Mouse (Mus musculus) splenic B cell, adult 2 months (primary cell): ENCODE measurements at regions not wholly inside any gene's neighbourhood (a gene's known extent, or its start where the extent isn't known, plus 50 kb on each side); places are given as distances from the start of the nearest gene placed in this dataset.
A peak's percentile ranks its signal among the peaks of the same experiment; 100 is the strongest.
"Not testable (repeated sequence)": the region's sequence is repeated elsewhere in the genome, so short reads cannot be mapped to it uniquely, and the experiment has no call there.

ENCODE experiments used
- DNase-seq: peaks from one replicate; pipeline ENCODE4 v3.0.0-alpha.2; 2011; ENCODE audit warnings: low read depth, low spot score
- H3K27me3 ChIP-seq: 2 replicates; pipeline ENCODE4 v1.6.1; 2012; ENCODE audit warnings: mild to moderate bottlenecking, low read length, moderate library complexity, mixed read lengths; ENCODE audit not compliant: control insufficient read depth, poor library complexity, insufficient read depth, severe bottlenecking
- H3K36me3 ChIP-seq: 2 replicates; pipeline ENCODE4 v1.6.1; 2012; ENCODE audit warnings: mild to moderate bottlenecking, low read length, moderate library complexity, mixed read lengths; ENCODE audit not compliant: control insufficient read depth, poor library complexity, insufficient read depth, severe bottlenecking

DNA sequence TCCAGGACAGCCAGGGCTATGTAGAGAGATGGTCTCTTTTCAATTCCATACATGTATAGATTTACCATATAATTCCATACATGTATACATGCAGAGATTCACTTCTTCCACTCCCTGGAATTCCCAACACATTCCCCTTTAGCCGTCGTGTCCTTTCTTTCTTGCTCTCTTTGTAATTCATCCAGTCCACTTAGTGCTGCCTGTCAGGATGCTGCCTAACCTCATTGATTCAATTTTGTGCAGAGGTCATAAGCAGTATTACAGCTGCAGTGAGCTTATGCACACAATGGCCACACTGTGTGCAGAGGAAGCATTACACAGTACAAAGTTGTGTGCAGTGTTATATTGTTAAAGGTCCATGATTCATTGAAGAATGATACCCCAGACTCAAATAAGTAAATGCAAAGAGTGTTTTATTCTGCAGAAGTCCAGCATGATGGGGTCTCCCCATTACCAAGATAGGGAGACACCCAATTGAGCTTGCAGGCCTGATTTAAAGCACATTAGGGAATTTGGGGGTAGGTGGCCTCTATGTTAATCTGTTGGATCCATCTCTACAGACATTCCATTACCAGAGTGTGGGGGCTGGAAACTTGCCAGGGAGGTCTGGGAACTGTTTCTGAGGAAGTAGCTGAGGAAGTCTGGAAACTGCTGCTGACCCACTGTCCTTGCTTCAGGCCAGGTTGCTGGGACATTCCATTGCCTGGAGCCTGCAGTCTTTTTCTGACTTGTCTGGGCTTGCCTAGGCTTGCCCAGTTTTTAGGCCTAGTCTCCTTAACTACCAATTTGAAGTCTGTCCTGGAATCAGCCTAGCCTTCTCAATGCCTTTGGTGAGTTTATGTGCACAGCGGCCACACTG lies 72.8 kb downstream of the Fam161a start:
- Histone ChIP-seq H3K27me3 (no peaks in the 10 kb centered on the region), H3K36me3 (no peaks in the 10 kb centered on the region)
- no peak for DNase-seq

GRCm38 (mm10) chr11:23081616-23082015 lies 74.3 kb downstream of the Fam161a start:
- Histone ChIP-seq H3K27me3 (no peaks in the 10 kb centered on the region), H3K36me3 (no peaks in the 10 kb centered on the region)
- no peak for DNase-seq

- not testable (repeated sequence) for DNase-seq, H3K36me3 ChIP-seq, H3K27me3 ChIP-seq
Measured at GRCm38 (mm10) chr11:23083811-23084210, 76.5 kb downstream of the Fam161a start.

DNA sequence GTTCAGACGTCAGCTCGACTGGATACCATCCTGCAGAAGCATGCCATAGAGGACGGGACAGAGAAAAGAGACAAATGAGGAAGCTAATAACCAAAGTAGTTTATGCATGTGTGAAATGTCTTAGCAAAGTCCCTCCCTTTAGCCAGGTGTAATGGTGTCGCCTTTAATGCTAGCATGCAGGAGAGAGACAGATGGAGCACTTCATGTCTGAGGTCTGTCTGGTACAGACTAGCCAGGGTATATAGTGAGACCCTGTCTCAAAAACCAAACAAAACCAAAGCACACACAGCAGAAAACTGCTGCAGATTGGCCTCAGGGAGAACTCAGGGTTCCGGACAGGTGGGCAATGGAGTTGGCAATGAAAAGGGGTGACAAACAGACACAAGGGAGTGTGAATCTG lies 88.0 kb downstream of the Fam161a start:
- no peak for DNase-seq
- Histone ChIP-seq H3K36me3 (no peaks in the 10 kb centered on the region), H3K27me3 (no peaks in the 10 kb centered on the region)

GRCm38 (mm10) chr11:23095723-23096122 lies 88.4 kb downstream of the Fam161a start:
- not testable (repeated sequence) for DNase-seq, H3K27me3 ChIP-seq, H3K36me3 ChIP-seq

GRCm38 (mm10) chr11:23096451-23097222 lies 89.3 kb downstream of the Fam161a start:
- no peak for DNase-seq
- Histone ChIP-seq H3K27me3 (no peaks in the 10 kb centered on the region), H3K36me3 (no peaks in the 10 kb centered on the region)

- H3K36me3 ChIP-seq: no peaks in the 10 kb centered on the region
- DNase-seq: no peak
Measured at GRCm38 (mm10) chr11:23097223-23097490, 89.8 kb downstream of the Fam161a start.

GRCm38 (mm10) chr11:23114636-23115035 lies 107.3 kb downstream of the Fam161a start:
- H3K36me3 ChIP-seq: no peaks in the 10 kb centered on the region
- DNase-seq: no peak
- no peaks in the 10 kb centered on the region for H3K27me3 ChIP-seq

More at GRCm38 (mm10) chr11:23097223-23097490, 89.8 kb downstream of the Fam161a start:
- H3K27me3 ChIP-seq: no peaks in the 10 kb centered on the region

GRCm38 (mm10) chr11:23120533-23121210 lies 113.3 kb downstream of the Fam161a start:
- DNase-seq: no peak
- Histone ChIP-seq H3K27me3 (no peaks in the 10 kb centered on the region), H3K36me3 (no peaks in the 10 kb centered on the region)

DNA sequence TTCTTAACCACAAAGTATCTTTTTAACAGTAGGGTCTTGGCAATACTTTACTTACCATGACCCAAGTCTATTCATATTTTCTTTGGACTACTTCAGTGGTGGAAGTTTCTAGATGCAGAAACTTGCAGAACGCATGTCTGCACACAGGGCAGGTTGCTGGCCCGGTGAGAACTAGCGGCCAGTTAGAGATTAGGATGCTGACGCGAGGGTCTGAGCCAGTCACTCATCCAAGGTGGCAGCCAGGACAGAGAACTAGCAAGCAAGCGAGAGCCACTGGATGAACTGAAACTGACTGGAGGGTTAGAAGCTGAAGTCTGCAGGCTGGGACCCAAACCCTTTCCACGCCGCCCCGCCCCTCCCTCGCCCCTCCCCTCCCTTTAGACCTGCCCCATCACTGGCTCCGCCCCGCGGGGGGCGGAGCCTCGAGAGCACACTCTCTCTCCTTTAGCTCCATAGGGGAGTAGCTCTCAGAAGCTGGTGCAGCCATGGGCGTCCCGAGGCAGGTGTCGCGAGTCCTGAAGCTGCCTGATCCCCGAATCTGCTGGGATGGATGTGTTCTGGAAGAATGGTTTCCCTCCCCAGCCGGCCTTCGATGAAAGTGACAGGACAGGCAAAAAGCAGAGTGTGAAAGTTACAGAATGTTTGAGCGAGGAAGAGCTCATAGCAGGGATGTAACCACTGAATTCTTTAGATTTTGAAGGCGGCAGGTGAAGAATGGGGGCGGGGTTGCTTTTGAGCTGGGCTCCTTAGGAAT lies 117.0 kb downstream of the Fam161a start:
- no peaks in the 10 kb centered on the region for H3K27me3 ChIP-seq
- peak; percentile 46 for DNase-seq
- no peaks in the 10 kb centered on the region for H3K36me3 ChIP-seq

DNA sequence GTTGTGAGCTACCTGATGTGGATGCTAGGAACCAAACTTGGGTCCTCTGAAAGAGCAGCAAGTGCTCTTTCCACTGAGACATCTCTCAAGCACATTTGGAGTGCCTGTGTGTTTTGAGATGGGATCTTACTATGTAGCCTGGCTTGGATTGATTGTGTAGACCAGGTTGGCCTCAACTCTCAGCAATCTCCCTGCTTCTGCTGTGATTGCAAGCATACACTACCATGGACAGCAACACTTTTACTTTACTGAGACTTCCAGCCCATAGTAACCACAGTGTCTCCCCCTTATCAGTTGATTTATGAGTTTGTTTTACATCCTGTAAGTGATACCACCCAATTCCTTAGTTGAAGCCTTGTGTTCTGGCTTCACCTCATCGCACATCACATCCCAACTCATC lies 123.8 kb downstream of the Fam161a start:
- Histone ChIP-seq H3K36me3 (no peaks in the 10 kb centered on the region), H3K27me3 (no peaks in the 10 kb centered on the region)
- no peak for DNase-seq

GRCm38 (mm10) chr11:23131632-23132031 lies 124.2 kb upstream of the Xpo1 start:
- Histone ChIP-seq H3K36me3 (no peaks in the 10 kb centered on the region), H3K27me3 (no peaks in the 10 kb centered on the region)
- DNase-seq: no peak

GRCm38 (mm10) chr11:23140429-23141099 lies 115.3 kb upstream of the Xpo1 start:
- Histone ChIP-seq H3K36me3 (no peaks in the 10 kb centered on the region), H3K27me3 (no peaks in the 10 kb centered on the region)
- DNase-seq: no peak
